Mouse (Mus musculus) testis, adult 2 months (tissue): ENCODE data around the gene Casc3.

Experiments
- CTCF ChIP-seq: fragments of 200-500 bp; IDR thresholded peaks from 2 replicates; pipeline ENCODE4 v1.5.1; 2012; ENCODE audit warnings: low read depth, mild to moderate bottlenecking, inconsistent platforms, low read length, moderate library complexity; ENCODE audit not compliant: control insufficient read depth, insufficient read depth, insufficient replicate concordance
- POLR2A ChIP-seq: fragments of 200-500 bp; IDR thresholded peaks from 2 replicates; pipeline ENCODE4 v1.6.1; 2012; ENCODE audit warnings: low read depth, mild to moderate bottlenecking, inconsistent platforms, low read length, moderate library complexity; ENCODE audit not compliant: control insufficient read depth

- TF ChIP-seq CTCF (no peak), POLR2A (no peak)
These were observed 3.7 kb downstream of the Casc3 start for GRCm38 (mm10) chr11:98808417-98808816.
